Mouse (Mus musculus) erythroblast, embryonic 14.5 days (primary cell): Measurements from ENCODE around the gene Slc25a24.

ENCODE experiments used
- GATA1 ChIP-seq: IDR thresholded peaks from 2 replicates; pipeline ENCODE4 v1.6.1; 2012; ENCODE audit warnings: low read length, inconsistent platforms, mixed read lengths
- TAL1 ChIP-seq: IDR thresholded peaks from 3 replicates; pipeline ENCODE4 v1.6.1; 2012; ENCODE audit warnings: low read length, inconsistent platforms, mixed read lengths

DNA sequence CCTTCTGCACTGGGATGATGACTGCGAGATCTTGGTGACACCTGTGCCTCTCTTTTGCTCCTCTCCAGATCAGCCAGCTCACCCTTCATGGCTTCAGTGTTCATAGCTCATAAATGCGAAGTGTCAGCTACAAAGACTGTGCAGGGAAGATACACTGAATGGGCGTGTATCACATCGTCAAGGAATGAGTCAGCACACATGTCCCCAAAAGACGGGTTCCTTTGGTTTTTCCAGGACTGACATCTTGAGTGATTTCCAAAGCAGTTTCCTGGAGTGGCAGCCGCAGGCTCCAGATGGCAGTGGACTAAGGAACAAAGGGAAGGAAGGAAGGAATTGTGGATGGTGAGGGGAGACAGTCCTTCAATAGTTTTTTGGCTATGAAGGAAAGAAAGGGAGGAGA lies 55.8 kb downstream of the Slc25a24 start:
- TF ChIP-seq GATA1, result no peak
- TF ChIP-seq TAL1, result no peak
